In the genomic region with DNA sequence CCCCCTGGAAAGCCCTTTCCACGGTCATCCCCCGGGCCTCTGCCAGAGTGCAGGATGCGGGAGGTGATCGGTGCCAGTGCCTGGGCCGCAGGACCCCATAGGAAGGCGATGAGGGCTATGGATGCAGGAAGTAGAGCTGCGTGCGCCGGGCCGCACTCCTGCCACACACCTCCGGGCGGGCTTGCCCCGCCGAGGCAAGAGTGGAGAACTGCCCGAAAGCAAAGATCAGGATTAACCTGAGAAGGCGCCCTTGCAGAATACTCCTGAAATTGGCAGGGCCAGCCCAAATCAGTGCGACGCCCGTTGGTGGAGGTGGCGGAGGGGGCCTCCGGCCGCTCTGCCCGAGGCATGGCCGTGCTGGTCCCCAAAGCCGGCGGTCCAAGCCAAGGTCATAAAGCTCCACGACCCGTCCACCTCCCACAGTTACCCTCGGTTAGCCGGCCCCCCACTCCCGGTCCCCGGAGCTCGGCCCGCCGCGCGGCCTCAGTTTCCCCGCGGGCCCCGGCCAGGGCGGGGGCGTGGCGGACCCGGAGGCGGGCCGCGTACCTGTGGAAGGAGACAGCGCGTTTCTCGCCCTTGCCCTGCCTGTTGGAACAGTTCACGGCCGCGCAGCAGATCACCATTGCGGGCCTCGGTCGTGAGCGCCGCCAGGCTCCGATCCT, we compare ENCODE assay signal across 8 mouse cellular contexts. TPM values are rescaled to one million over a fixed set of nuclear protein-coding genes. Genes with fewer than 3 reads are reported as not detected.
DNase-seq lines count a peak whose midpoint lies in the region; ATAC-seq and TF ChIP-seq lines count a peak whose summit lies in the region.

No protein-coding gene starts in this region.

- peak overlapping the region; percentile 77 for H3K9ac ChIP-seq in kidney, embryonic 15.5 days
- peak overlapping the region; percentile 84 for H3K9ac ChIP-seq in lung, postnatal 0 days (replicated peaks; ENCODE audit: low read depth)

- no peak for TF ChIP-seq EP300 in lung, postnatal 0 days (IDR thresholded peaks at IDR 0.05)

- no peaks in the 10 kb centered on the region for H3K9me3 ChIP-seq in kidney, embryonic 15.5 days (replicated peaks)
- H3K9me3 ChIP-seq in lung, postnatal 0 days (ENCODE audit: low read length) = no peaks in the 10 kb centered on the region

- H3K36me3 ChIP-seq in kidney, embryonic 15.5 days = peaks cover 18% of the 10 kb centered on the region
- H3K36me3 ChIP-seq in lung, postnatal 0 days (ENCODE audit: insufficient read depth, low read length) = peaks cover 11% of the 10 kb centered on the region; the same call in 1 of the 2 replicates

- no peak for TF ChIP-seq POLR2A in olfactory bulb, adult 2 months (IDR thresholded peaks at IDR 0.05; ENCODE audit: insufficient read depth, low read depth, low read length)

- WGBS in kidney, embryonic 15.5 days = under 1% methylated on average over 59 of the region's 59 CpGs
- under 1% methylated on average over 44 of the region's 59 CpGs for WGBS in lung, postnatal 0 days
- under 1% methylated on average over 59 of the region's 59 CpGs for WGBS in olfactory bulb, adult 2 months

- H3K27ac ChIP-seq in kidney, embryonic 15.5 days = peak overlapping the region; percentile 92
- H3K27ac ChIP-seq in lung, postnatal 0 days (ENCODE audit: low read length) = peak overlapping the region; percentile 91
- H3K27ac ChIP-seq in olfactory bulb, adult 2 months (ENCODE audit: insufficient read depth, low read depth, low read length) = no peak overlapping the region

- H3K4me3 ChIP-seq in kidney, embryonic 15.5 days (replicated peaks) = peak overlapping the region; percentile 99
- H3K4me3 ChIP-seq in lung, postnatal 0 days (ENCODE audit: low read depth, low read length) = peak overlapping the region; percentile 97
- H3K4me3 ChIP-seq in olfactory bulb, adult 2 months (ENCODE audit: insufficient read depth, low read depth, low read length) = peak overlapping the region; percentile 89

- peak overlapping the region; percentile 86 for H3K4me2 ChIP-seq in kidney, embryonic 15.5 days
- H3K4me2 ChIP-seq in lung, postnatal 0 days (replicated peaks; ENCODE audit: low read depth, low read length) = peak overlapping the region; percentile 85

- TF ChIP-seq CTCF in lung, postnatal 0 days (IDR thresholded peaks at IDR 0.05) = no peak
- no peak for TF ChIP-seq CTCF in olfactory bulb, adult 2 months (IDR thresholded peaks at IDR 0.05; ENCODE audit: insufficient read depth, low read depth, low read length)

- ATAC-seq in kidney, embryonic 15.5 days (replicated peaks; ENCODE audit: low FRiP score) = peak; percentile 61
- peak; percentile 10; the same call in 1 of the 2 replicates for ATAC-seq in lung, postnatal 0 days

- no peaks in the 10 kb centered on the region for H3K27me3 ChIP-seq in kidney, embryonic 15.5 days
- no peaks in the 10 kb centered on the region for H3K27me3 ChIP-seq in lung, postnatal 0 days (replicated peaks; ENCODE audit: insufficient read depth, low read length)

- peak; percentile 37 for DNase-seq in adrenal gland, postnatal 25 days
- DNase-seq in adrenal gland, adult 2 months = no peak
- DNase-seq in urinary bladder, adult 2 months (ENCODE audit: low spot score) = peak; percentile 58
- no peak for DNase-seq in urinary bladder, postnatal 10 days (ENCODE audit: low spot score)
- peak; percentile 38 for DNase-seq in forelimb bud, embryonic 11.5 days (ENCODE audit: low read depth, low spot score)
- peak; percentile 40 for DNase-seq in lung, postnatal 0 days (ENCODE audit: low spot score)

- peaks cover 29% of the 10 kb centered on the region for H3K4me1 ChIP-seq in kidney, embryonic 15.5 days
- H3K4me1 ChIP-seq in lung, postnatal 0 days (ENCODE audit: insufficient read depth, low read depth, low read length) = no peaks in the 10 kb centered on the region; the same call in 1 of the 2 replicates
- 0 out of 2 replicates have a peak, but pooled peaks cover 5% of the 10 kb centered on the region for H3K4me1 ChIP-seq in olfactory bulb, adult 2 months (ENCODE audit: control insufficient read depth, insufficient read depth, low read length)

RNA-seq across cellular contexts. Expression of a gene that starts 0.6 kb away (rescaled TPM):
- 58.4 and 59.2 TPM in 2 replicates for total RNA-seq in adrenal gland, postnatal 25 days (2021)
- 10 to 100 TPM; 49.2 to 52.0 TPM for total RNA-seq in adrenal gland, adult 2 months (2021)
- 44.0 and 45.1 TPM in 2 replicates for polyA plus RNA-seq in adrenal gland, adult 2 months (2012; rRNA removed)
- polyA plus RNA-seq in urinary bladder, adult 2 months (2012; rRNA removed) = 39.9 and 43.8 TPM in 2 replicates
- polyA plus RNA-seq in kidney, embryonic 15.5 days (2015; fragmentation: Nextera tagmentation; extraction: Ambion mirVana) = 61.1 and 63.7 TPM in 2 replicates
- 34.4 and 37.6 TPM in 2 replicates for polyA plus RNA-seq in lung, postnatal 0 days (2015; fragmentation: Nextera tagmentation; extraction: Ambion mirVana)
- not detected in 2 replicates for polyA plus RNA-seq in olfactory bulb, adult 2 months (2012; ENCODE audit: insufficient read depth, insufficient read length, low replicate concordance, missing spikeins)

RNA-seq across cellular contexts. Expression of a gene that starts 2.7 kb away (rescaled TPM):
- 63.3 and 88.0 TPM in 2 replicates for total RNA-seq in adrenal gland, postnatal 25 days (2021)
- total RNA-seq in adrenal gland, adult 2 months (2021) = 10 to 100 TPM; 73.5 to 87.9 TPM
- polyA plus RNA-seq in adrenal gland, adult 2 months (2012; rRNA removed) = 43.7 and 50.8 TPM in 2 replicates
- 49.8 and 52.4 TPM in 2 replicates for polyA plus RNA-seq in urinary bladder, adult 2 months (2012; rRNA removed)
- polyA plus RNA-seq in kidney, embryonic 15.5 days (2015; fragmentation: Nextera tagmentation; extraction: Ambion mirVana) = 86.5 and 88.1 TPM in 2 replicates
- 54.2 and 66.1 TPM in 2 replicates for polyA plus RNA-seq in lung, postnatal 0 days (2015; fragmentation: Nextera tagmentation; extraction: Ambion mirVana)
- polyA plus RNA-seq in olfactory bulb, adult 2 months (2012; ENCODE audit: insufficient read depth, insufficient read length, low replicate concordance, missing spikeins) = not detected in 2 replicates

RNA-seq across cellular contexts. Expression of a gene that starts 47.7 kb away (rescaled TPM):
- 77.9 and 86.1 TPM in 2 replicates for total RNA-seq in adrenal gland, postnatal 25 days (2021)
- total RNA-seq in adrenal gland, adult 2 months (2021) = 10 to 100 TPM; 50.6 to 66.3 TPM
- 43.2 and 44.5 TPM in 2 replicates for polyA plus RNA-seq in adrenal gland, adult 2 months (2012; rRNA removed)
- polyA plus RNA-seq in urinary bladder, adult 2 months (2012; rRNA removed) = 79.3 and 111 TPM in 2 replicates
- 251 and 258 TPM in 2 replicates for polyA plus RNA-seq in kidney, embryonic 15.5 days (2015; fragmentation: Nextera tagmentation; extraction: Ambion mirVana)
- 69.6 and 71.6 TPM in 2 replicates for polyA plus RNA-seq in lung, postnatal 0 days (2015; fragmentation: Nextera tagmentation; extraction: Ambion mirVana)
- not detected in 2 replicates for polyA plus RNA-seq in olfactory bulb, adult 2 months (2012; ENCODE audit: insufficient read depth, insufficient read length, low replicate concordance, missing spikeins)

RNA-seq across cellular contexts. Expression of a gene that starts 49.7 kb away (rescaled TPM):
- total RNA-seq in adrenal gland, postnatal 25 days (2021) = 15.0 and 20.0 TPM in 2 replicates
- total RNA-seq in adrenal gland, adult 2 months (2021) = 10 to 100 TPM; 14.8 to 19.1 TPM
- 4.3 and 4.6 TPM in 2 replicates for polyA plus RNA-seq in adrenal gland, adult 2 months (2012; rRNA removed)
- 12.4 and 14.2 TPM in 2 replicates for polyA plus RNA-seq in urinary bladder, adult 2 months (2012; rRNA removed)
- polyA plus RNA-seq in kidney, embryonic 15.5 days (2015; fragmentation: Nextera tagmentation; extraction: Ambion mirVana) = 19.0 and 19.3 TPM in 2 replicates
- 8.1 and 8.7 TPM in 2 replicates for polyA plus RNA-seq in lung, postnatal 0 days (2015; fragmentation: Nextera tagmentation; extraction: Ambion mirVana)
- not detected in 2 replicates for polyA plus RNA-seq in olfactory bulb, adult 2 months (2012; ENCODE audit: insufficient read depth, insufficient read length, low replicate concordance, missing spikeins)

Comparison
In these comparisons a context has a peak if more than half of its experiments do, and no peak if none do; other contexts are left out.
1. DNase-seq: peak in adrenal gland, postnatal 25 days (single experiment), urinary bladder, adult 2 months (single experiment), forelimb bud, embryonic 11.5 days (single experiment) and lung, postnatal 0 days (single experiment); none in adrenal gland, adult 2 months (single experiment) and urinary bladder, postnatal 10 days (single experiment).
2. Peak in every context shown above with its lines, with median percentiles within 50 percentile points of each other: H3K4me3 ChIP-seq.